Mouse (Mus musculus): ENCODE data around the gene Esr2.

DNA sequence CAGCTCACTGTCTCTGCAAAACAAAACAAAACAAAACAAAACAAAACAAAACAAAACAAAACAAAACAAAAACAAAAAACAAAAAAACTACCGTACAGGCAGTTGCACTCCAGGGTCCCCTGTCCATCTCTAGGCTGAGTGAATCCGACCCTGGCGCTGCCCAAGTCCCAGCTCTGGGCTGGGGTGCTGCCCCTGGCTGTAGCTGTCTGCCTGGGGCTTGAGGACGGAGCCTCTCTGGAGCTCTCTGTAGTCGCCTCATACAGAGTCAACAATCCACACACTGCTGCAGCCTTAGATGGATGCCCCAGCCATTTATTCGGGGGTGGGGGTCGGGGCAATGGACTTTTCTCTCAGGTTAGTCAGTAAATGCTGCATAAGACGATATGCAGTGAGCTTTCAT lies 20.0 kb upstream of the Esr2 start:
- TF ChIP-seq POLR2A (IDR thresholded peaks at IDR 0.05; ENCODE audit: borderline replicate concordance, insufficient read depth, low read length) (no peak), CTCF (IDR thresholded peaks at IDR 0.05; ENCODE audit: borderline replicate concordance, insufficient read depth, low read depth, low read length) (no peak)

Measured in cerebellum, adult 2 months (tissue).